Mouse (Mus musculus) macrophage (primary cell): ENCODE results near the gene Mlf2. TPM values are rescaled to one million over a fixed set of nuclear protein-coding genes. Genes with fewer than 3 reads are reported as not detected.

Source experiments
- polyA plus RNA-seq: library from polyadenylated mRNA; stranded (reverse); fragments of 250-400 nt; gene quantifications from 3 replicates; pipeline ENCODE4 v1.2.4, GENCODE M21; 2018; ENCODE audit warnings: inconsistent platforms

The Mlf2 gene
- polyA plus RNA-seq, 1 experiment from 2014 or later = 179 TPM

Other genes starting within 250 kb of the Mlf2 start
- gene Emg1, start 219.2 kb upstream of the Mlf2 start, polyA plus RNA-seq = 27.4 to 82.6 TPM (median 54.2 TPM) in 3 replicates
- 84.2 to 177 TPM (median 93.5 TPM) in 3 replicates for gene Phb2, start 219.1 kb upstream of the Mlf2 start, polyA plus RNA-seq
- 172 to 251 TPM (median 215 TPM) in 3 replicates for gene Ptpn6, start 192.7 kb upstream of the Mlf2 start, polyA plus RNA-seq
- 43.6 to 99.2 TPM (median 63.8 TPM) in 3 replicates for gene Grcc10, start 190.0 kb upstream of the Mlf2 start, polyA plus RNA-seq
- gene Gm45234, start 175.4 kb upstream of the Mlf2 start, polyA plus RNA-seq = not detected in 3 replicates
- 17.0 to 35.6 TPM (median 21.7 TPM) in 3 replicates for gene Atn1, start 174.9 kb upstream of the Mlf2 start, polyA plus RNA-seq
- gene Eno2, start 161.7 kb upstream of the Mlf2 start, polyA plus RNA-seq = 4.8 to 9.6 TPM (median 6.7 TPM) in 3 replicates
- not detected in 3 replicates for gene Lrrc23, start 151.7 kb upstream of the Mlf2 start, polyA plus RNA-seq
- gene Spsb2, start 122.7 kb upstream of the Mlf2 start, polyA plus RNA-seq = 24.2 to 48.9 TPM (median 43.2 TPM) in 3 replicates
- gene Tpi1, start 117.1 kb upstream of the Mlf2 start, polyA plus RNA-seq = 195 to 347 TPM (median 203 TPM) in 3 replicates
- 61.4 to 91.7 TPM (median 71.1 TPM) in 3 replicates for gene Usp5, start 101.9 kb upstream of the Mlf2 start, polyA plus RNA-seq
- gene Cdca3, start 101.8 kb upstream of the Mlf2 start, polyA plus RNA-seq = 3.2 to 22.0 TPM (median 8.6 TPM) in 3 replicates
- 0.27 TPM in 1 of 3 replicates, not detected in the others for gene Gnb3, start 91.1 kb upstream of the Mlf2 start, polyA plus RNA-seq
- gene P3h3, start 73.6 kb upstream of the Mlf2 start, polyA plus RNA-seq = 9.8 to 27.6 TPM (median 12.3 TPM) in 3 replicates
- gene Gpr162, start 67.4 kb upstream of the Mlf2 start, polyA plus RNA-seq = 20.0 to 195 TPM (median 70.2 TPM) in 3 replicates
- gene Cd4, start 43.2 kb upstream of the Mlf2 start, polyA plus RNA-seq = 49.3 to 211 TPM (median 83.5 TPM) in 3 replicates
- gene Lag3, start 19.7 kb upstream of the Mlf2 start, polyA plus RNA-seq = 1.5 to 1.8 TPM (median 1.5 TPM) in 3 replicates
- gene Ptms, start 11.3 kb upstream of the Mlf2 start, polyA plus RNA-seq = 540 to 1,227 TPM (median 1,212 TPM) in 3 replicates
- gene Cops7a, start 34.2 kb downstream of the Mlf2 start, polyA plus RNA-seq = 42.8 to 68.7 TPM (median 51.4 TPM) in 3 replicates
- 10.8 to 32.4 TPM (median 17.5 TPM) in 3 replicates for gene Pianp, start 65.3 kb downstream of the Mlf2 start, polyA plus RNA-seq
- 35.4 to 57.8 TPM (median 41.9 TPM) in 3 replicates for gene Zfp384, start 77.8 kb downstream of the Mlf2 start, polyA plus RNA-seq
- gene Ing4, start 108.4 kb downstream of the Mlf2 start, polyA plus RNA-seq = 40.7 to 67.3 TPM (median 57.5 TPM) in 3 replicates
- gene Acrbp, start 118.3 kb downstream of the Mlf2 start, polyA plus RNA-seq = 1.4 to 5.9 TPM (median 3.2 TPM) in 3 replicates
- gene Lpar5, start 136.5 kb downstream of the Mlf2 start, polyA plus RNA-seq = 10.0 to 28.0 TPM (median 23.5 TPM) in 3 replicates
- gene Chd4, start 164.6 kb downstream of the Mlf2 start, polyA plus RNA-seq = 102 to 280 TPM (median 126 TPM) in 3 replicates
- gene Nop2, start 200.5 kb downstream of the Mlf2 start, polyA plus RNA-seq = 15.3 to 47.0 TPM (median 23.8 TPM) in 3 replicates
- 14.3 to 29.7 TPM (median 18.2 TPM) in 3 replicates for gene Iffo1, start 213.9 kb downstream of the Mlf2 start, polyA plus RNA-seq
- gene Gapdh, start 235.1 kb downstream of the Mlf2 start, polyA plus RNA-seq = 1,249 to 2,484 TPM (median 2,323 TPM) in 3 replicates